Comparison of ENCODE assay signal across 8 mouse cellular contexts in the genomic region with DNA sequence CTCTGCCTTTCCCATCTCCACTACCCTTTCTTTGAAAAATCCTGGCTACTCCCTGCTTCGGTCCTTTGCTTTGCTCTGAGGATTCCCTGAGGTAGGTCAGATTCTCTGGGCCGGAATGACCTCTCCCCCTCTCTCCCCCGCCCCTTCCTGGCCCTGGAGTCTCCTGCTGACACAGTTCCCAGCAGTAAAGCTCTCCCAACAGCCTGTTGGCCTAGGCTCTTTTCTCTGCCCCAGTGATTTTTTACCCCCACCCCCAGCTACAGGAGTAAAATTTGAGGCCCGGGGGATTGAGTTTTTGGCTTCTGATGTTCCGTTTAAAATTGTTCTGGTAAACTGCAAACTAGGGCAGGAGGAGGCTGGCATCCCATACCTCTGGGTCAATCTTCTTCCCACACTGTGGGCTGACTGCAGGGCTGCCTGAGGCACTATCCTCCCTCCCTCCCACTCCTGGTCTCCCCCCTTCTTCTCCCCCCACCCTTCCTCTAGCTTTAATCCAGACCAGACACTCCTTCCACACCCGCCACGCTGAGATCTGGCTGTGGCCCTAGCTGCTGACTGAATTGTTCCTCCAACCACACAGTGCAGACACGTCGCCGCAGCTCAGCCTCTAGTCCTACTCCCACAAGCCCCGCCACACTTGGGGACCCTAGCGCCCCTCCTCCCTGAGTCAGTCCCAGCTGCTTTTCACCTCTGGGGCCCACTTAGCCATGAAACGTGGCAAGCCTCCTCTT. TPM values are rescaled to one million over a fixed set of nuclear protein-coding genes. Genes with fewer than 3 reads are reported as not detected.
DNase-seq lines count a peak whose midpoint lies in the region; ATAC-seq and TF ChIP-seq lines count a peak whose summit lies in the region.

No protein-coding gene starts in this region.

- no peaks in the 10 kb centered on the region for H3K36me3 ChIP-seq in E14TG2a.4 (ENCODE audit: insufficient read depth, low read length)
- H3K36me3 ChIP-seq in forebrain, embryonic 14.5 days (ENCODE audit: control insufficient read depth, insufficient read depth, low read length): no peaks in the 10 kb centered on the region
- no peaks in the 10 kb centered on the region for H3K36me3 ChIP-seq in kidney, postnatal 0 days (ENCODE audit: insufficient read depth, low read length)

- H3K4me1 ChIP-seq in E14TG2a.4 (replicated peaks; ENCODE audit: low read depth, low read length): peaks cover 72% of the 10 kb centered on the region
- H3K4me1 ChIP-seq in forebrain, embryonic 14.5 days (ENCODE audit: control insufficient read depth, insufficient read depth, low read length): peaks cover 31% of the 10 kb centered on the region
- H3K4me1 ChIP-seq in kidney, postnatal 0 days (replicated peaks; ENCODE audit: insufficient read depth, low read length): peaks cover 30% of the 10 kb centered on the region

- peak overlapping the region; percentile 52 for H3K4me2 ChIP-seq in forebrain, embryonic 14.5 days (ENCODE audit: low read length)
- H3K4me2 ChIP-seq in kidney, postnatal 0 days (ENCODE audit: low read length): peak overlapping the region; percentile 75

- ATAC-seq in forebrain, embryonic 14.5 days: no peak
- 0 out of 2 replicates have a peak, but pooled peaks have one; percentile 9 for ATAC-seq in kidney, postnatal 0 days (replicated peaks; ENCODE audit: low FRiP score, low read depth)
- ATAC-seq in frontal cortex, adult (ENCODE audit: low TSS enrichment): no peak

- 6% methylated on average over 13 of the region's 13 CpGs for WGBS in forebrain, embryonic 14.5 days
- 4% methylated on average over 13 of the region's 13 CpGs for WGBS in kidney, postnatal 0 days

- peak overlapping the region; percentile 55; the same call in 1 of the 2 replicates for H3K9ac ChIP-seq in forebrain, embryonic 14.5 days (ENCODE audit: low read length)
- peak overlapping the region; percentile 60 for H3K9ac ChIP-seq in kidney, postnatal 0 days (ENCODE audit: low read depth, low read length)

- no peaks in the 10 kb centered on the region for H3K9me3 ChIP-seq in E14TG2a.4 (ENCODE audit: low read length)
- H3K9me3 ChIP-seq in forebrain, embryonic 14.5 days (replicated peaks; ENCODE audit: control insufficient read depth, low read length): no peaks in the 10 kb centered on the region
- H3K9me3 ChIP-seq in kidney, postnatal 0 days (replicated peaks; ENCODE audit: low read length): no peaks in the 10 kb centered on the region

- DNase-seq in adrenal gland, postnatal 14 days: peak; percentile 62
- DNase-seq in adrenal gland, postnatal 4 days (ENCODE audit: low spot score in 2 of 2): no peak
- no peak for DNase-seq in forebrain, embryonic 14.5 days (ENCODE audit: low spot score)
- peak; percentile 68 for DNase-seq in kidney, postnatal 0 days (ENCODE audit: low spot score)
- DNase-seq in neural tube, embryonic 10.5 days (ENCODE audit: extremely low spot score, low spot score): peak; percentile 65
- no peak for DNase-seq in adrenal gland, postnatal 25 days

- peak overlapping the region; percentile 76 for H3K4me3 ChIP-seq in E14TG2a.4 (replicated peaks; ENCODE audit: low read length)
- peak overlapping the region; percentile 21; the same call in 1 of the 2 replicates for H3K4me3 ChIP-seq in forebrain, embryonic 14.5 days (ENCODE audit: low read depth, low read length)
- H3K4me3 ChIP-seq in kidney, postnatal 0 days (replicated peaks; ENCODE audit: low read depth, low read length): peak overlapping the region; percentile 33

- peaks cover 21% of the 10 kb centered on the region for H3K27me3 ChIP-seq in E14TG2a.4 (ENCODE audit: insufficient read depth, low read length)
- no peaks in the 10 kb centered on the region for H3K27me3 ChIP-seq in forebrain, embryonic 14.5 days (replicated peaks; ENCODE audit: control insufficient read depth, insufficient read depth, low read length)
- H3K27me3 ChIP-seq in kidney, postnatal 0 days (ENCODE audit: insufficient read depth, low read length): no peaks in the 10 kb centered on the region

- H3K27ac ChIP-seq in forebrain, embryonic 14.5 days (ENCODE audit: low read depth, low read length): peak overlapping the region; percentile 58; the same call in 1 of the 2 replicates
- peak overlapping the region; percentile 86 for H3K27ac ChIP-seq in kidney, postnatal 0 days

- TF ChIP-seq CTCF in E14TG2a.4 (conservative IDR thresholded peaks at IDR 0.05; ENCODE audit: low read length): no peak
- TF ChIP-seq CTCF in kidney, postnatal 0 days (IDR thresholded peaks at IDR 0.05; ENCODE audit: low read depth): no peak

RNA-seq across cellular contexts. Expression of a gene that starts 0.6 kb away (rescaled TPM):
- 875 and 896 TPM in 2 replicates for total RNA-seq in adrenal gland, postnatal 14 days (2021)
- total RNA-seq in adrenal gland, postnatal 4 days (2021): 100 to 1,000 TPM; 446 to 477 TPM
- polyA plus RNA-seq in forebrain, embryonic 14.5 days (2014; fragmentation: Nextera tagmentation; extraction: Ambion mirVana): 244 and 260 TPM in 2 replicates
- 375 and 405 TPM in 2 replicates for polyA plus RNA-seq in kidney, postnatal 0 days (2015; fragmentation: Nextera tagmentation; extraction: Ambion mirVana)
- total RNA-seq in adrenal gland, postnatal 25 days (2021): 565 and 662 TPM in 2 replicates

RNA-seq across cellular contexts. Expression of a gene that starts 1.5 kb away (rescaled TPM):
- total RNA-seq in adrenal gland, postnatal 14 days (2021): 3.1 and 3.4 TPM in 2 replicates
- 1 to 10 TPM; 4.3 to 4.5 TPM for total RNA-seq in adrenal gland, postnatal 4 days (2021)
- 2.5 and 3.9 TPM in 2 replicates for polyA plus RNA-seq in forebrain, embryonic 14.5 days (2014; fragmentation: Nextera tagmentation; extraction: Ambion mirVana)
- polyA plus RNA-seq in kidney, postnatal 0 days (2015; fragmentation: Nextera tagmentation; extraction: Ambion mirVana): 5.2 and 7.0 TPM in 2 replicates
- total RNA-seq in adrenal gland, postnatal 25 days (2021): 0.62 and 0.67 TPM in 2 replicates

RNA-seq across cellular contexts. Expression of a gene that starts 17.6 kb away (rescaled TPM):
- 13.4 and 18.8 TPM in 2 replicates for total RNA-seq in adrenal gland, postnatal 14 days (2021)
- total RNA-seq in adrenal gland, postnatal 4 days (2021): 10 to 100 TPM; 22.4 to 23.2 TPM
- polyA plus RNA-seq in forebrain, embryonic 14.5 days (2014; fragmentation: Nextera tagmentation; extraction: Ambion mirVana): 25.1 and 31.5 TPM in 2 replicates
- 38.8 and 50.1 TPM in 2 replicates for polyA plus RNA-seq in kidney, postnatal 0 days (2015; fragmentation: Nextera tagmentation; extraction: Ambion mirVana)
- total RNA-seq in adrenal gland, postnatal 25 days (2021): 11.1 and 13.7 TPM in 2 replicates

RNA-seq across cellular contexts. Expression of a gene that starts 18.4 kb away (rescaled TPM):
- total RNA-seq in adrenal gland, postnatal 14 days (2021): 31.1 and 34.1 TPM in 2 replicates
- total RNA-seq in adrenal gland, postnatal 4 days (2021): 10 to 100 TPM; 48.4 to 56.3 TPM
- 74.9 and 94.2 TPM in 2 replicates for polyA plus RNA-seq in forebrain, embryonic 14.5 days (2014; fragmentation: Nextera tagmentation; extraction: Ambion mirVana)
- polyA plus RNA-seq in kidney, postnatal 0 days (2015; fragmentation: Nextera tagmentation; extraction: Ambion mirVana): 63.9 and 72.0 TPM in 2 replicates
- total RNA-seq in adrenal gland, postnatal 25 days (2021): 36.9 and 38.1 TPM in 2 replicates

RNA-seq across cellular contexts. Expression of a gene that starts 26.9 kb away (rescaled TPM):
- 80.2 and 1,683 TPM in 2 replicates for total RNA-seq in adrenal gland, postnatal 14 days (2021)
- 100 to 1,000 TPM in 1 of 2 experiments, 10 to 100 TPM in 1; 18.3 to 847 TPM for total RNA-seq in adrenal gland, postnatal 4 days (2021)
- 0.88 and 1.9 TPM in 2 replicates for polyA plus RNA-seq in forebrain, embryonic 14.5 days (2014; fragmentation: Nextera tagmentation; extraction: Ambion mirVana)
- polyA plus RNA-seq in kidney, postnatal 0 days (2015; fragmentation: Nextera tagmentation; extraction: Ambion mirVana): 20.2 and 21.1 TPM in 2 replicates
- 2.1 and 105 TPM in 2 replicates for total RNA-seq in adrenal gland, postnatal 25 days (2021)

Comparison
In these comparisons a context has a peak if more than half of its experiments do, and no peak if none do; other contexts are left out.
1. DNase-seq: peak in adrenal gland, postnatal 14 days (single experiment), kidney, postnatal 0 days (single experiment) and neural tube, embryonic 10.5 days (single experiment); none in adrenal gland, postnatal 4 days (0 of 2), forebrain, embryonic 14.5 days (single experiment) and adrenal gland, postnatal 25 days (single experiment).
2. H3K4me3 ChIP-seq: peak in every context shown above with its lines; median percentile 76 in E14TG2a.4; 33 in kidney, postnatal 0 days; 21 in forebrain, embryonic 14.5 days.